Mouse (Mus musculus) limb, embryonic 14.5 days (tissue): ENCODE measurements at regions not wholly inside any gene's neighbourhood (a gene's known extent, or its start where the extent isn't known, plus 50 kb on each side); places are given as distances from the start of the nearest gene placed in this dataset.

ENCODE experiments used
- ATAC-seq: fragments of 200-750 bp; cut with Nextera tagmentation; 2 replicates; pipeline ENCODE4 v1.8.0; 2017; ENCODE audit warnings: low read depth, moderate number of reproducible peaks, moderate TSS enrichment; ENCODE audit not compliant: low FRiP score
- DNase-seq: peaks from one replicate; pipeline ENCODE4 v3.0.0-alpha.2; 2015; ENCODE audit warnings: low spot score
- H3K27ac ChIP-seq: fragments of 300-500 bp; sonication (generic); replicated peaks from 2 replicates; pipeline ENCODE4 v1.5.1; 2014; ENCODE audit warnings: low read depth, mild to moderate bottlenecking, low read length, moderate library complexity, mixed read lengths
- H3K27me3 ChIP-seq: fragments of 300-500 bp; sonication (generic); 2 replicates; pipeline ENCODE4 v1.6.1; 2014; ENCODE audit warnings: low read length, mixed read lengths; ENCODE audit not compliant: control insufficient read depth, insufficient read depth
- H3K36me3 ChIP-seq: fragments of 300-500 bp; sonication (generic); 2 replicates; pipeline ENCODE4 v1.6.1; 2014; ENCODE audit warnings: mild to moderate bottlenecking, low read length, moderate library complexity, mixed read lengths; ENCODE audit not compliant: control insufficient read depth, insufficient read depth
- H3K4me1 ChIP-seq: fragments of 300-500 bp; sonication (generic); 2 replicates; pipeline ENCODE4 v1.6.1; 2014; ENCODE audit warnings: antibody characterized with exemption, low read length, mixed read lengths; ENCODE audit not compliant: control insufficient read depth, insufficient read depth
- H3K4me2 ChIP-seq: fragments of 300-500 bp; sonication (generic); replicated peaks from 2 replicates; pipeline ENCODE4 v1.6.1; 2014; ENCODE audit warnings: low read depth, mild to moderate bottlenecking, low read length, moderate library complexity; ENCODE audit not compliant: severe bottlenecking
- H3K4me3 ChIP-seq: fragments of 300-500 bp; sonication (generic); replicated peaks from 2 replicates; pipeline ENCODE4 v1.5.1; 2014; ENCODE audit warnings: low read length
- H3K9ac ChIP-seq: fragments of 300-500 bp; sonication (generic); 2 replicates; pipeline ENCODE4 v1.6.1; 2014; ENCODE audit warnings: mild to moderate bottlenecking, low read depth, low read length, moderate library complexity; ENCODE audit not compliant: severe bottlenecking
- H3K9me3 ChIP-seq: fragments of 300-500 bp; sonication (generic); 2 replicates; pipeline ENCODE4 v1.6.1; 2016; ENCODE audit warnings: low read length; ENCODE audit not compliant: control insufficient read depth
- POLR2A ChIP-seq: fragments of 200-500 bp; IDR thresholded peaks from 2 replicates; pipeline ENCODE4 v1.8.0; 2012; ENCODE audit warnings: inconsistent platforms, mild to moderate bottlenecking, moderate library complexity, borderline replicate concordance; ENCODE audit not compliant: insufficient read depth, insufficient read length; ENCODE audit errors: extremely low read depth
- WGBS: fragments of 180-500 bp; shearing (Covaris S2); extraction: QIAGEN DNeasy Blood & Tissue Kit; methylation state at CpG from one replicate; pipeline ENCODE4 v1.1.7; 2014; 5-methylcytosine and 5-hydroxymethylcytosine counted together

GRCm38 (mm10) chr8:128065964-128066680 is 292.3 kb upstream of the Nrp1 start:
- Histone ChIP-seq H3K27me3 (no peaks in the 10 kb centered on the region), H3K4me2 (no peak overlapping the region), H3K4me3 (no peak overlapping the region), H3K36me3 (no peaks in the 10 kb centered on the region), H3K9ac (no peak overlapping the region), H3K27ac (no peak overlapping the region), H3K9me3 (no peaks in the 10 kb centered on the region), H3K4me1 (no peaks in the 10 kb centered on the region)
- TF ChIP-seq POLR2A: no peak
- WGBS: 75% methylated on average over 7 of the region's 7 CpGs
- ATAC-seq (no peak), DNase-seq (no peak)

GRCm38 (mm10) chr8:128069749-128070148 is 288.7 kb upstream of the Nrp1 start:
- 80% methylated on average over 2 of the region's 2 CpGs for WGBS
- no peak for TF ChIP-seq POLR2A

GRCm38 (mm10) chr8:128075566-128075965 is 282.8 kb upstream of the Nrp1 start:
- Histone ChIP-seq H3K4me2 (no peak overlapping the region), H3K9ac (no peak overlapping the region), H3K36me3 (no peaks in the 10 kb centered on the region), H3K4me1 (no peaks in the 10 kb centered on the region), H3K4me3 (no peak overlapping the region), H3K27me3 (no peaks in the 10 kb centered on the region), H3K27ac (no peak overlapping the region), H3K9me3 (no peaks in the 10 kb centered on the region)
- WGBS: 100% methylated on average over 1 of the region's 1 CpGs
- DNase-seq (no peak), ATAC-seq (no peak)
- TF ChIP-seq POLR2A: no peak

More at GRCm38 (mm10) chr8:128069749-128070148, 288.7 kb upstream of the Nrp1 start:
- ATAC-seq: no peak
- H3K9me3 ChIP-seq: no peaks in the 10 kb centered on the region
- H3K4me1 ChIP-seq: no peaks in the 10 kb centered on the region
- H3K4me2 ChIP-seq: no peak overlapping the region
- no peak overlapping the region for H3K9ac ChIP-seq
- no peaks in the 10 kb centered on the region for H3K27me3 ChIP-seq
- no peak overlapping the region for H3K4me3 ChIP-seq
- no peak for DNase-seq
- no peaks in the 10 kb centered on the region for H3K36me3 ChIP-seq
- H3K27ac ChIP-seq: no peak overlapping the region

GRCm38 (mm10) chr8:128076226-128076625 is 282.2 kb upstream of the Nrp1 start:
- Histone ChIP-seq H3K36me3 (no peaks in the 10 kb centered on the region), H3K9ac (no peak overlapping the region), H3K9me3 (no peaks in the 10 kb centered on the region), H3K27ac (no peak overlapping the region), H3K4me2 (no peak overlapping the region), H3K4me1 (no peaks in the 10 kb centered on the region), H3K27me3 (no peaks in the 10 kb centered on the region), H3K4me3 (no peak overlapping the region)
- ATAC-seq (no peak), DNase-seq (no peak)
- WGBS: 90% methylated on average over 4 of the region's 4 CpGs
- TF ChIP-seq POLR2A: no peak

- H3K4me1 ChIP-seq: no peaks in the 10 kb centered on the region
- H3K9me3 ChIP-seq: no peaks in the 10 kb centered on the region
- DNase-seq (no peak), ATAC-seq (no peak)
- no peak overlapping the region for H3K4me2 ChIP-seq
- WGBS: 67% methylated on average over 1 of the region's 1 CpGs
- no peak overlapping the region for H3K27ac ChIP-seq
- H3K9ac ChIP-seq: no peak overlapping the region
- H3K27me3 ChIP-seq: no peaks in the 10 kb centered on the region
- H3K36me3 ChIP-seq: no peaks in the 10 kb centered on the region
- H3K4me3 ChIP-seq: no peak overlapping the region
- no peak for TF ChIP-seq POLR2A
Measured at GRCm38 (mm10) chr8:128078740-128079139, 279.7 kb upstream of the Nrp1 start.

GRCm38 (mm10) chr8:128085800-128086199 is 272.6 kb upstream of the Nrp1 start:
- 57% methylated on average over 1 of the region's 1 CpGs for WGBS
- no peak for TF ChIP-seq POLR2A
- no peak overlapping the region for H3K9ac ChIP-seq
- H3K9me3 ChIP-seq: no peaks in the 10 kb centered on the region
- ATAC-seq (no peak), DNase-seq (no peak)
- no peaks in the 10 kb centered on the region for H3K36me3 ChIP-seq
- no peaks in the 10 kb centered on the region for H3K27me3 ChIP-seq
- no peak overlapping the region for H3K4me3 ChIP-seq
- H3K4me1 ChIP-seq: no peaks in the 10 kb centered on the region
- no peak overlapping the region for H3K4me2 ChIP-seq
- no peak overlapping the region for H3K27ac ChIP-seq
